Mouse (Mus musculus): Measurements from ENCODE around the gene Bcl6.

Gene Bcl6

GRCm38 (mm10) chr16:23921697-23922096 lies 67.0 kb downstream of the Bcl6 start:
- no peak for DNase-seq (ENCODE audit: low spot score)

GRCm38 (mm10) chr16:23919418-23919817 lies 69.2 kb downstream of the Bcl6 start:
- no peak for DNase-seq (ENCODE audit: low spot score)

Measured in urinary bladder, postnatal 10 days (tissue).